Mouse (Mus musculus) midbrain, embryonic 15.5 days (tissue): ENCODE data around the gene Msl3l2. TPM values are rescaled to one million over a fixed set of nuclear protein-coding genes. Genes with fewer than 3 reads are reported as not detected.

ENCODE experiments used
- ATAC-seq: fragments of 200-750 bp; cut with Nextera tagmentation; replicated peaks from 2 replicates; pipeline ENCODE4 v1.8.0; 2017; ENCODE audit warnings: moderate TSS enrichment
- H3K27ac ChIP-seq: fragments of 300-500 bp; sonication (generic); 2 replicates; pipeline ENCODE4 v1.5.1; 2015; ENCODE audit warnings: mild to moderate bottlenecking, inconsistent platforms
- H3K27me3 ChIP-seq: fragments of 300-500 bp; sonication (generic); replicated peaks from 2 replicates; pipeline ENCODE4 v1.6.1; 2015; ENCODE audit warnings: inconsistent platforms
- H3K36me3 ChIP-seq: fragments of 300-500 bp; sonication (generic); replicated peaks from 2 replicates; pipeline ENCODE4 v1.6.1; 2015; ENCODE audit warnings: inconsistent platforms
- H3K4me1 ChIP-seq: fragments of 300-500 bp; sonication (generic); 2 replicates; pipeline ENCODE4 v1.6.1; 2015; ENCODE audit warnings: inconsistent platforms
- H3K4me2 ChIP-seq: fragments of 300-500 bp; sonication (generic); 2 replicates; pipeline ENCODE4 v1.6.1; 2015; ENCODE audit warnings: inconsistent platforms, mild to moderate bottlenecking, moderate library complexity
- H3K4me3 ChIP-seq: fragments of 300-500 bp; sonication (generic); 2 replicates; pipeline ENCODE4 v1.5.1; 2015; ENCODE audit warnings: mild to moderate bottlenecking, inconsistent platforms
- H3K9ac ChIP-seq: fragments of 300-500 bp; sonication (generic); 2 replicates; pipeline ENCODE4 v1.6.1; 2015; ENCODE audit warnings: mild to moderate bottlenecking, inconsistent platforms
- H3K9me3 ChIP-seq: fragments of 300-500 bp; sonication (generic); 2 replicates; pipeline ENCODE4 v1.6.1; 2016; ENCODE audit warnings: inconsistent platforms
- WGBS: fragments of 180-500 bp; shearing (Covaris S2); methylation state at CpG from one replicate; pipeline ENCODE4 v1.1.7; 2015; ENCODE audit warnings: mixed read lengths; 5-methylcytosine and 5-hydroxymethylcytosine counted together
- polyA plus RNA-seq: library from polyadenylated mRNA; unstranded; fragments of >200 nt; fragmentation: Nextera tagmentation; extraction: Ambion mirVana; gene quantifications from 2 replicates; pipeline ENCODE4 v1.2.1, GENCODE M21; 2015

Msl3l2 gene
- 13.7 and 13.9 TPM in 2 replicates for polyA plus RNA-seq

- 0 out of 2 replicates have a peak, but pooled peaks cover 4% of the 10 kb centered on the region for H3K4me1 ChIP-seq
- H3K27ac ChIP-seq, result no peak within 1 kb of the TSS
- H3K4me3 ChIP-seq, result no peak within 1 kb of the TSS
- H3K27me3 ChIP-seq, result no peaks in the 10 kb centered on the region
- peak; percentile 71 for ATAC-seq
- WGBS, result 27% methylated on average over 18 of the region's 18 CpGs
- H3K36me3 ChIP-seq, result no peaks in the 10 kb centered on the region
- H3K9me3 ChIP-seq, result no peaks in the 10 kb centered on the region
- no peak within 1 kb of the TSS for H3K9ac ChIP-seq
- peak within 1 kb of the TSS; percentile 31; the same call in 1 of the 2 replicates for H3K4me2 ChIP-seq
Measured at GRCm38 (mm10) chr10:56106333-56106995, at the start of gene Msl3l2. Gene Msl3l2, plus strand, starts transcription at chr10:56106917.

- Histone ChIP-seq H3K9me3 (no peaks in the 10 kb centered on the region), H3K4me2 (no peak overlapping the region), H3K27ac (peak overlapping the region; percentile 24; the same call in 1 of the 2 replicates), H3K27me3 (no peaks in the 10 kb centered on the region), H3K4me3 (no peak overlapping the region), H3K36me3 (no peaks in the 10 kb centered on the region), H3K9ac (no peak overlapping the region), H3K4me1 (no peaks in the 10 kb centered on the region)
- 26% methylated on average over 3 of the region's 3 CpGs for WGBS
- ATAC-seq, result peak; percentile 58; the same call in 1 of the 2 replicates
Measured at GRCm38 (mm10) chr10:56058979-56059422, 47.7 kb upstream of the Msl3l2 start.

- Histone ChIP-seq H3K27ac (no peak overlapping the region), H3K27me3 (no peaks in the 10 kb centered on the region), H3K9me3 (no peaks in the 10 kb centered on the region), H3K9ac (no peak overlapping the region), H3K4me2 (no peak overlapping the region), H3K4me3 (no peak overlapping the region), H3K4me1 (no peaks in the 10 kb centered on the region), H3K36me3 (no peaks in the 10 kb centered on the region)
- 85% methylated on average over 2 of the region's 2 CpGs for WGBS
- ATAC-seq, result no peak
Measured at GRCm38 (mm10) chr10:56061238-56061830, 45.4 kb upstream of the Msl3l2 start.

GRCm38 (mm10) chr10:56062746-56063145 lies 44.0 kb upstream of the Msl3l2 start:
- no peaks in the 10 kb centered on the region for H3K27me3 ChIP-seq
- no peaks in the 10 kb centered on the region for H3K36me3 ChIP-seq
- H3K27ac ChIP-seq, result no peak overlapping the region
- no peak overlapping the region for H3K4me3 ChIP-seq
- H3K9ac ChIP-seq, result no peak overlapping the region
- ATAC-seq, result no peak
- H3K4me1 ChIP-seq, result no peaks in the 10 kb centered on the region
- H3K9me3 ChIP-seq, result no peaks in the 10 kb centered on the region
- H3K4me2 ChIP-seq, result no peak overlapping the region
- 88% methylated on average over 2 of the region's 2 CpGs for WGBS

- 91% methylated on average over 4 of the region's 4 CpGs for WGBS
- no peak for ATAC-seq
- H3K9ac ChIP-seq, result no peak overlapping the region
- no peaks in the 10 kb centered on the region for H3K27me3 ChIP-seq
- H3K9me3 ChIP-seq, result no peaks in the 10 kb centered on the region
- H3K4me3 ChIP-seq, result no peak overlapping the region
- H3K4me2 ChIP-seq, result no peak overlapping the region
- H3K27ac ChIP-seq, result no peak overlapping the region
- H3K4me1 ChIP-seq, result no peaks in the 10 kb centered on the region
- H3K36me3 ChIP-seq, result no peaks in the 10 kb centered on the region
Measured at GRCm38 (mm10) chr10:56089714-56090113, 17.0 kb upstream of the Msl3l2 start.

- no peak overlapping the region for H3K4me2 ChIP-seq
- H3K4me1 ChIP-seq, result no peaks in the 10 kb centered on the region
- H3K4me3 ChIP-seq, result no peak overlapping the region
- H3K9ac ChIP-seq, result no peak overlapping the region
- 72% methylated on average over 5 of the region's 5 CpGs for WGBS
- no peaks in the 10 kb centered on the region for H3K36me3 ChIP-seq
- ATAC-seq, result no peak
- H3K9me3 ChIP-seq, result no peaks in the 10 kb centered on the region
- H3K27ac ChIP-seq, result no peak overlapping the region
- H3K27me3 ChIP-seq, result no peaks in the 10 kb centered on the region
Measured at GRCm38 (mm10) chr10:56094586-56094985, 12.1 kb upstream of the Msl3l2 start.

- H3K4me1 ChIP-seq, result no peaks in the 10 kb centered on the region
- H3K9me3 ChIP-seq, result no peaks in the 10 kb centered on the region
- no peak overlapping the region for H3K9ac ChIP-seq
- H3K4me2 ChIP-seq, result no peak overlapping the region
- H3K27ac ChIP-seq, result no peak overlapping the region
- no peaks in the 10 kb centered on the region for H3K36me3 ChIP-seq
- H3K4me3 ChIP-seq, result no peak overlapping the region
- ATAC-seq, result no peak
- no peaks in the 10 kb centered on the region for H3K27me3 ChIP-seq
Measured at GRCm38 (mm10) chr10:56096757-56097156, 10.0 kb upstream of the Msl3l2 start.

- H3K4me2 ChIP-seq, result no peak overlapping the region
- no peak for ATAC-seq
- no peaks in the 10 kb centered on the region for H3K27me3 ChIP-seq
- H3K4me1 ChIP-seq, result no peaks in the 10 kb centered on the region
- 91% methylated on average over 3 of the region's 3 CpGs for WGBS
- H3K4me3 ChIP-seq, result no peak overlapping the region
- no peaks in the 10 kb centered on the region for H3K36me3 ChIP-seq
- no peaks in the 10 kb centered on the region for H3K9me3 ChIP-seq
- no peak overlapping the region for H3K27ac ChIP-seq
- no peak overlapping the region for H3K9ac ChIP-seq
Measured at GRCm38 (mm10) chr10:56099126-56099525, 7.6 kb upstream of the Msl3l2 start.

- Histone ChIP-seq H3K27me3 (no peaks in the 10 kb centered on the region), H3K9me3 (no peaks in the 10 kb centered on the region), H3K4me1 (no peaks in the 10 kb centered on the region), H3K36me3 (no peaks in the 10 kb centered on the region), H3K4me2 (no peak overlapping the region), H3K27ac (no peak overlapping the region), H3K4me3 (no peak overlapping the region), H3K9ac (no peak overlapping the region)
- WGBS, result 86% methylated on average over 3 of the region's 3 CpGs
- no peak for ATAC-seq
Measured at GRCm38 (mm10) chr10:56099641-56100310, 6.9 kb upstream of the Msl3l2 start.

- no peaks in the 10 kb centered on the region for H3K36me3 ChIP-seq
- 41% methylated on average over 1 of the region's 1 CpGs for WGBS
- no peak overlapping the region for H3K27ac ChIP-seq
- peak; percentile 30 for ATAC-seq
- peak overlapping the region; percentile 31; the same call in 1 of the 2 replicates for H3K4me2 ChIP-seq
- H3K9me3 ChIP-seq, result no peaks in the 10 kb centered on the region
- no peaks in the 10 kb centered on the region for H3K27me3 ChIP-seq
- H3K4me1 ChIP-seq, result 0 out of 2 replicates have a peak, but pooled peaks cover 4% of the 10 kb centered on the region
- no peak overlapping the region for H3K9ac ChIP-seq
- H3K4me3 ChIP-seq, result no peak overlapping the region
Measured at GRCm38 (mm10) chr10:56106996-56107334, 248 bp downstream of the Msl3l2 start.

- Histone ChIP-seq H3K9me3 (no peaks in the 10 kb centered on the region), H3K27ac (peak overlapping the region; percentile 94)
- under 1% methylated on average over 50 of the region's 50 CpGs for WGBS
Measured at GRCm38 (mm10) chr10:56114951-56115635, 8.4 kb downstream of the Msl3l2 start.

GRCm38 (mm10) chr10:56115636-56116180 lies 9.0 kb downstream of the Msl3l2 start:
- Histone ChIP-seq H3K4me1 (peaks cover 8% of the 10 kb centered on the region), H3K9ac (peak overlapping the region; percentile 77), H3K27me3 (no peaks in the 10 kb centered on the region), H3K9me3 (no peaks in the 10 kb centered on the region), H3K27ac (peak overlapping the region; percentile 94), H3K4me2 (peak overlapping the region; percentile 78), H3K4me3 (peak overlapping the region; percentile 59), H3K36me3 (no peaks in the 10 kb centered on the region)
- WGBS, result 14% methylated on average over 27 of the region's 27 CpGs
- ATAC-seq, result peak; percentile 89

More at GRCm38 (mm10) chr10:56114951-56115635, 8.4 kb downstream of the Msl3l2 start:
- Histone ChIP-seq H3K36me3 (no peaks in the 10 kb centered on the region), H3K4me2 (peak overlapping the region; percentile 78), H3K4me1 (peaks cover 8% of the 10 kb centered on the region), H3K27me3 (no peaks in the 10 kb centered on the region), H3K4me3 (peak overlapping the region; percentile 59), H3K9ac (peak overlapping the region; percentile 77)
- peak; percentile 96 for ATAC-seq
